Mouse (Mus musculus) adrenal gland, postnatal 4 days (tissue): Measurements from ENCODE around the gene Gpr149. TPM values are rescaled to one million over a fixed set of nuclear protein-coding genes. Genes with fewer than 3 reads are reported as not detected.

Experiments
- total RNA-seq, 2 experiments: library from RNA; stranded (reverse); gene quantifications; 2 replicates each; pipeline ENCODE4 v1.2.3; 2021

The Gpr149 gene
- total RNA-seq, 2 experiments from 2014 or later, result 0.06 TPM; not detected in 1

Other genes with a start within 250 kb of the Gpr149 start
- 10 to 100 TPM; 44.5 to 45.6 TPM for gene Dhx36, start 98.1 kb downstream of the Gpr149 start, total RNA-seq